Mouse (Mus musculus) hindbrain, embryonic 13.5 days (tissue): ENCODE data around the gene Wipf3. TPM values are rescaled to one million over a fixed set of nuclear protein-coding genes. Genes with fewer than 3 reads are reported as not detected.

Experiments used
- ATAC-seq: fragments of 200-750 bp; cut with Nextera tagmentation; 2 replicates; pipeline ENCODE4 v1.8.0; 2017; ENCODE audit warnings: moderate TSS enrichment; ENCODE audit not compliant: low FRiP score
- H3K27ac ChIP-seq: fragments of 300-500 bp; sonication (generic); 2 replicates; pipeline ENCODE4 v1.5.1; 2015; ENCODE audit warnings: inconsistent platforms, mild to moderate bottlenecking, moderate library complexity
- H3K27me3 ChIP-seq: fragments of 300-500 bp; sonication (generic); 2 replicates; pipeline ENCODE4 v1.6.1; 2015; ENCODE audit warnings: mild to moderate bottlenecking, inconsistent platforms
- H3K36me3 ChIP-seq: fragments of 300-500 bp; sonication (generic); 2 replicates; pipeline ENCODE4 v1.6.1; 2015; ENCODE audit warnings: mild to moderate bottlenecking, inconsistent platforms
- H3K4me1 ChIP-seq: fragments of 300-500 bp; sonication (generic); replicated peaks from 2 replicates; pipeline ENCODE4 v1.6.1; 2015; ENCODE audit warnings: inconsistent platforms
- H3K4me2 ChIP-seq: fragments of 300-500 bp; sonication (generic); 2 replicates; pipeline ENCODE4 v1.6.1; 2015; ENCODE audit warnings: inconsistent platforms, mild to moderate bottlenecking, moderate library complexity
- H3K4me3 ChIP-seq: fragments of 300-500 bp; sonication (generic); 2 replicates; pipeline ENCODE4 v1.5.1; 2015; ENCODE audit warnings: mild to moderate bottlenecking, inconsistent platforms
- H3K9ac ChIP-seq: fragments of 300-500 bp; sonication (generic); 2 replicates; pipeline ENCODE4 v1.6.1; 2015; ENCODE audit warnings: mild to moderate bottlenecking, inconsistent platforms
- H3K9me3 ChIP-seq: fragments of 300-500 bp; sonication (generic); 2 replicates; pipeline ENCODE4 v1.6.1; 2016; ENCODE audit warnings: inconsistent platforms
- WGBS: fragments of 180-500 bp; shearing (Covaris S2); methylation state at CpG from one replicate; pipeline ENCODE4 v1.1.7; 2015; 5-methylcytosine and 5-hydroxymethylcytosine counted together
- polyA plus RNA-seq: library from polyadenylated mRNA; unstranded; fragments of >200 nt; fragmentation: Nextera tagmentation; extraction: Ambion mirVana; gene quantifications from 2 replicates; pipeline ENCODE4 v1.2.1, GENCODE M21; 2015

Wipf3 gene
- polyA plus RNA-seq, 1 experiment from 2014 or later, result 3.2 TPM

GRCm38 (mm10) chr6:54463701-54464458 lies 34.5 kb downstream of the Wipf3 start:
- Histone ChIP-seq H3K27ac (no peak overlapping the region), H3K4me3 (no peak overlapping the region), H3K27me3 (peaks cover 9% of the 10 kb centered on the region; the same call in 1 of the 2 replicates), H3K4me2 (no peak overlapping the region), H3K36me3 (no peaks in the 10 kb centered on the region), H3K9me3 (no peaks in the 10 kb centered on the region), H3K9ac (no peak overlapping the region), H3K4me1 (peaks cover 27% of the 10 kb centered on the region)
- WGBS, result 60% methylated on average over 8 of the region's 8 CpGs
- ATAC-seq, result no peak

- H3K9ac ChIP-seq, result no peak overlapping the region
- no peaks in the 10 kb centered on the region for H3K9me3 ChIP-seq
- H3K4me3 ChIP-seq, result no peak overlapping the region
- no peaks in the 10 kb centered on the region for H3K36me3 ChIP-seq
- no peak overlapping the region for H3K4me2 ChIP-seq
- no peak for ATAC-seq
- no peak overlapping the region for H3K27ac ChIP-seq
- WGBS, result 87% methylated on average over 4 of the region's 4 CpGs
- peaks cover 18% of the 10 kb centered on the region for H3K4me1 ChIP-seq
- H3K27me3 ChIP-seq, result peaks cover 9% of the 10 kb centered on the region; the same call in 1 of the 2 replicates
Measured at GRCm38 (mm10) chr6:54464926-54465325, 35.5 kb downstream of the Wipf3 start.

GRCm38 (mm10) chr6:54467371-54467770 lies 38.0 kb downstream of the Wipf3 start:
- Histone ChIP-seq H3K27ac (no peak overlapping the region), H3K4me3 (no peak overlapping the region), H3K27me3 (peaks cover 5% of the 10 kb centered on the region; the same call in 1 of the 2 replicates), H3K9me3 (no peaks in the 10 kb centered on the region), H3K4me2 (no peak overlapping the region), H3K36me3 (no peaks in the 10 kb centered on the region), H3K4me1 (peaks cover 5% of the 10 kb centered on the region; the same call in 1 of the 2 replicates), H3K9ac (no peak overlapping the region)
- WGBS, result 90% methylated on average over 3 of the region's 3 CpGs
- no peak for ATAC-seq

- no peak overlapping the region for H3K9ac ChIP-seq
- no peak for ATAC-seq
- no peak overlapping the region for H3K4me2 ChIP-seq
- H3K4me3 ChIP-seq, result no peak overlapping the region
- whole genome bisulfite sequencing, result 88% methylated on average over 7 of the region's 7 CpGs
- H3K4me1 ChIP-seq, result peaks cover 13% of the 10 kb centered on the region
- H3K27me3 ChIP-seq, result no peaks in the 10 kb centered on the region
- H3K9me3 ChIP-seq, result no peaks in the 10 kb centered on the region
- H3K36me3 ChIP-seq, result no peaks in the 10 kb centered on the region
- H3K27ac ChIP-seq, result no peak overlapping the region
Measured at GRCm38 (mm10) chr6:54471866-54472265, 42.5 kb downstream of the Wipf3 start.

GRCm38 (mm10) chr6:54472846-54473715 lies 43.7 kb downstream of the Wipf3 start:
- no peak overlapping the region for H3K4me3 ChIP-seq
- H3K27me3 ChIP-seq, result no peaks in the 10 kb centered on the region
- H3K36me3 ChIP-seq, result no peaks in the 10 kb centered on the region
- no peaks in the 10 kb centered on the region for H3K9me3 ChIP-seq
- ATAC-seq, result no peak
- H3K4me1 ChIP-seq, result peaks cover 14% of the 10 kb centered on the region
- no peak overlapping the region for H3K9ac ChIP-seq
- no peak overlapping the region for H3K4me2 ChIP-seq
- 77% methylated on average over 8 of the region's 8 CpGs for WGBS
- no peak overlapping the region for H3K27ac ChIP-seq

- H3K4me2 ChIP-seq, result no peak overlapping the region
- H3K4me1 ChIP-seq, result peaks cover 25% of the 10 kb centered on the region
- WGBS, result 76% methylated on average over 19 of the region's 19 CpGs
- H3K27me3 ChIP-seq, result no peaks in the 10 kb centered on the region
- no peak overlapping the region for H3K27ac ChIP-seq
- H3K4me3 ChIP-seq, result no peak overlapping the region
- no peak overlapping the region for H3K9ac ChIP-seq
- no peaks in the 10 kb centered on the region for H3K9me3 ChIP-seq
- no peak for ATAC-seq
- H3K36me3 ChIP-seq, result no peaks in the 10 kb centered on the region
Measured at GRCm38 (mm10) chr6:54475926-54476667, 46.7 kb downstream of the Wipf3 start.

- Histone ChIP-seq H3K27ac (peak overlapping the region; percentile 67), H3K27me3 (0 out of 2 replicates have a peak, but pooled peaks cover 2% of the 10 kb centered on the region), H3K4me2 (no peak overlapping the region), H3K4me1 (peaks cover 25% of the 10 kb centered on the region), H3K9me3 (no peaks in the 10 kb centered on the region), H3K9ac (no peak overlapping the region), H3K4me3 (no peak overlapping the region), H3K36me3 (no peaks in the 10 kb centered on the region)
- ATAC-seq, result no peak; the same call in 1 of the 2 replicates
- WGBS, result 56% methylated on average over 5 of the region's 5 CpGs
Measured at GRCm38 (mm10) chr6:54478646-54479324, 49.4 kb downstream of the Wipf3 start.

GRCm38 (mm10) chr6:54481390-54482112 lies 52.1 kb downstream of the Wipf3 start:
- H3K4me1 ChIP-seq, result peaks cover 30% of the 10 kb centered on the region
- no peak for ATAC-seq
- no peaks in the 10 kb centered on the region for H3K9me3 ChIP-seq
- no peaks in the 10 kb centered on the region for H3K36me3 ChIP-seq
- H3K9ac ChIP-seq, result no peak overlapping the region
- no peak overlapping the region for H3K4me3 ChIP-seq
- no peak overlapping the region for H3K4me2 ChIP-seq
- 0 out of 2 replicates have a peak, but pooled peaks cover 9% of the 10 kb centered on the region for H3K27me3 ChIP-seq
- H3K27ac ChIP-seq, result no peak overlapping the region
- WGBS, result 81% methylated on average over 15 of the region's 15 CpGs

- ATAC-seq, result peak; percentile 60
- 16% methylated on average over 12 of the region's 12 CpGs for WGBS
- Histone ChIP-seq H3K27ac (no peak overlapping the region), H3K9ac (peak overlapping the region; percentile 65), H3K27me3 (peaks cover 18% of the 10 kb centered on the region; the same call in 1 of the 2 replicates), H3K36me3 (no peaks in the 10 kb centered on the region), H3K4me2 (peak overlapping the region; percentile 53), H3K4me1 (peaks cover 17% of the 10 kb centered on the region), H3K4me3 (peak overlapping the region; percentile 29), H3K9me3 (no peaks in the 10 kb centered on the region)
Measured at GRCm38 (mm10) chr6:54485000-54485399, 55.6 kb downstream of the Wipf3 start.

- H3K9ac ChIP-seq, result peak overlapping the region; percentile 65
Measured at GRCm38 (mm10) chr6:54485435-54485901, 56.1 kb downstream of the Wipf3 start.

More at GRCm38 (mm10) chr6:54485435-54485901, 56.1 kb downstream of the Wipf3 start:
- peak overlapping the region; percentile 53 for H3K4me2 ChIP-seq
- peak; percentile 44 for ATAC-seq
- WGBS, result 4% methylated on average over 22 of the region's 25 CpGs
- H3K9me3 ChIP-seq, result no peaks in the 10 kb centered on the region
- no peaks in the 10 kb centered on the region for H3K36me3 ChIP-seq
- peaks cover 18% of the 10 kb centered on the region; the same call in 1 of the 2 replicates for H3K27me3 ChIP-seq
- no peak overlapping the region for H3K27ac ChIP-seq
- peak overlapping the region; percentile 29 for H3K4me3 ChIP-seq
- H3K4me1 ChIP-seq, result peaks cover 17% of the 10 kb centered on the region
